Mouse (Mus musculus): ENCODE measurements around the gene 2310007B03Rik. TPM values are rescaled to one million over a fixed set of nuclear protein-coding genes. Genes with fewer than 3 reads are reported as not detected.
"Not testable (repeated sequence)": the region's sequence is repeated elsewhere in the genome, so short reads cannot be mapped to it uniquely, and the experiment has no call there.

The 2310007B03Rik gene
- total RNA-seq (2014; rRNA removed), result 0.07 TPM in 1 of 2 replicates, not detected in the other
- 0.20 and 0.29 TPM in 2 replicates for polyA plus RNA-seq (2012; rRNA removed)

DNA sequence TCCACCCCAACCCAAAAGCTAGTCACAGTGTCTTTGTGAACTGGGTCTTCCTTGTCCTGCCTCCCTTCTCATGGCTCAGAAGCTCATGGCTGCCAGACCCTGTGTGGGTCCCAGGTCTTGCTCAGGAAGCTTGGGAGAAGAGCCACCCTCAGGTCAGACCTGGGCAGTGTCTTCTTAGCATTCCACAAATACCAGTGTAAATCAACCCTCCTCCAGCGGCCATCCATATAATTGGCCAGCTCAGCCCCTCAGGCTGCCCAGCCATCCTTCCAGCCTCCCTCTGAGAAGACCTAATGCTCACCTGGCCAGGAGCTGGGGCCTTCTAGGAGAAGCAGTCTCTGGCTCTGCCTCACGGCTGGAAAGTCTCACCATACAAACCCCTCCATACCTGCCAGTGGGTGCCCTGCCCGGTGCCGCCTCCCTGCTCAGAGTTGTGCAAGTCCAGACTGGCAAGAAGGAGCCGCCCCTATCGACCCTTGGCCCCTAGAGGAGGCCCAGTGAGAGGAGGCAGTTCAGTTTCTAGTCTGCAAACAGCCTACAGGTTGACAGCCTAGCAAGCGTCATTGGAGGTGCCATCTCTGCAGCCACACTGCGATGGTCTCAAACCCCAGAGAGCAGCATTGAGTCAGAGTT lies at the start of gene 2310007B03Rik:
Gene 2310007B03Rik, minus strand, starts transcription at position 448 of the 633 bp plus-strand sequence.
- no peak within 1 kb of the TSS for H3K27ac ChIP-seq (replicated peaks; ENCODE audit: insufficient read depth, low read depth, low read length)
- no peaks in the 10 kb centered on the region for H3K36me3 ChIP-seq (ENCODE audit: control insufficient read depth, insufficient read depth, low read length)
- WGBS, result 21% methylated on average over 8 of the region's 8 CpGs
- peak; percentile 66 for DNase-seq (ENCODE audit: extremely low read depth, low read depth, low spot score)
- H3K9ac ChIP-seq (ENCODE audit: low read depth, low read length), result no peak within 1 kb of the TSS
- peaks cover 7% of the 10 kb centered on the region; the same call in 1 of the 2 replicates for H3K4me1 ChIP-seq (ENCODE audit: control insufficient read depth, insufficient read depth, low read length)
- no peak within 1 kb of the TSS for H3K4me3 ChIP-seq (ENCODE audit: insufficient read depth, low read depth, low read length)
- no peaks in the 10 kb centered on the region for H3K79me2 ChIP-seq (ENCODE audit: control insufficient read depth, insufficient read depth, low read length)
- no peak for TF ChIP-seq CTCF (IDR thresholded peaks at IDR 0.05; ENCODE audit: low read depth, low read length)
- TF ChIP-seq POLR2A (IDR thresholded peaks at IDR 0.05; ENCODE audit: extremely low read depth, insufficient read depth, low read length), result no peak
- H3K27me3 ChIP-seq (ENCODE audit: control insufficient read depth, insufficient read depth, low read length), result no peaks in the 10 kb centered on the region

DNA sequence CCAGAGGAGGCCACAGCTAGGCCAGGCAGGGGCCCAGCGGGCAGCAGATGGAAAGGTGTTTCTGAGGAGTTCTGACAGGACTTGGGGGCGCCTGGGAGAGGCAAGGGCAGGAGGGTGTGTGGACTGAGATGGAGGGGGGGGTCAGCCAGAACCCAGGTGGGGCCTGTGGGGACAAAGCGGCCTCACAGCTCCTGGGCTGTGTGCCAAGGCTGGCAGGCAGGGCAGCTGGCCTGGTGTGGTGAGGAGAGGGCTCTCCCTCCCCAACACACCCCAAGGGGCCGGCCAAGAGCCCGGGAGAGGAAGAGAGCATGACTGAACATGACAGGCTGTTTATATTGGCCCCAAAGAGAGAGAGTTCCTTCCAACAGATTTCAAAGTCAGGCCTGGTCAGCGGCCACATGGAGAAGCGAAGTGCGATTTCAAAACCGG lies 49.5 kb upstream of the 2310007B03Rik start:
- Histone ChIP-seq H3K4me3 (ENCODE audit: insufficient read depth, low read depth, low read length) (no peak overlapping the region), H3K79me2 (ENCODE audit: control insufficient read depth, insufficient read depth, low read length) (no peaks in the 10 kb centered on the region), H3K27me3 (ENCODE audit: control insufficient read depth, insufficient read depth, low read length) (no peaks in the 10 kb centered on the region), H3K27ac (replicated peaks; ENCODE audit: insufficient read depth, low read depth, low read length) (no peak overlapping the region), H3K36me3 (ENCODE audit: control insufficient read depth, insufficient read depth, low read length) (no peaks in the 10 kb centered on the region), H3K4me1 (ENCODE audit: control insufficient read depth, insufficient read depth, low read length) (no peaks in the 10 kb centered on the region), H3K9ac (ENCODE audit: low read depth, low read length) (no peak overlapping the region)
- WGBS, result 39% methylated on average over 9 of the region's 9 CpGs
- no peak for TF ChIP-seq CTCF (IDR thresholded peaks at IDR 0.05; ENCODE audit: low read depth, low read length)
- no peak for TF ChIP-seq POLR2A (IDR thresholded peaks at IDR 0.05; ENCODE audit: extremely low read depth, insufficient read depth, low read length)
- DNase-seq (ENCODE audit: extremely low read depth, low read depth, low spot score), result peak; percentile 66

DNA sequence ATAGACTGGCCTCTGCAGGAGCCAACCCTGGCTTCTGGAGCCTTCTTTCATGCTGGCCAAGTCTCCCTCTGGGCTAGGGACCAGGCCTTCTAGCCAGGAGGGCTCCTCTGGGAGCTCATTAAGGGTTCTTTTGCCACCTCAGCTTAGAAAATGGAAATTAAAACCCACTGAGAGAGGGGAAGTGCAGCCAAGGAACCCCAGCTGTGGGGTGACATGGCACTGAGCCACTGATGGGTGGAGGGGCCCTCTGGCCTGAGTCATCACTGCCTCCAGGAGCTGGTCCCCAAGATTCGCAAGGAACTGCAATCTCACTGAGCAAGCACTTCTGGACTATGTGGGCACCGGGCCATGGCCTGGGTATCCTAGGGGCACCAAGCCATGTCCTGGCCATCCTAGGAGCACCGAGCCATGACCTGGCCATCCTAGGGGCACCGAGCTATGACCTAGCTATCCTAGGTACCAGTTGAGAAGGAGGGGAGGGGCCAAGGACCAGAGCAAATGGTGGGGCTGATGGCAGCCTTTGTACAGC lies 46.9 kb upstream of the 2310007B03Rik start:
- Histone ChIP-seq H3K27ac (replicated peaks; ENCODE audit: insufficient read depth, low read depth, low read length) (no peak overlapping the region), H3K27me3 (ENCODE audit: control insufficient read depth, insufficient read depth, low read length) (no peaks in the 10 kb centered on the region), H3K4me3 (ENCODE audit: insufficient read depth, low read depth, low read length) (no peak overlapping the region), H3K9ac (ENCODE audit: low read depth, low read length) (no peak overlapping the region), H3K36me3 (ENCODE audit: control insufficient read depth, insufficient read depth, low read length) (no peaks in the 10 kb centered on the region), H3K79me2 (ENCODE audit: control insufficient read depth, insufficient read depth, low read length) (no peaks in the 10 kb centered on the region), H3K4me1 (ENCODE audit: control insufficient read depth, insufficient read depth, low read length) (no peaks in the 10 kb centered on the region)
- DNase-seq (ENCODE audit: extremely low read depth, low read depth, low spot score), result no peak
- no peak for TF ChIP-seq CTCF (IDR thresholded peaks at IDR 0.05; ENCODE audit: low read depth, low read length)
- TF ChIP-seq POLR2A (IDR thresholded peaks at IDR 0.05; ENCODE audit: extremely low read depth, insufficient read depth, low read length), result no peak
- 89% methylated on average over 4 of the region's 4 CpGs for WGBS

DNA sequence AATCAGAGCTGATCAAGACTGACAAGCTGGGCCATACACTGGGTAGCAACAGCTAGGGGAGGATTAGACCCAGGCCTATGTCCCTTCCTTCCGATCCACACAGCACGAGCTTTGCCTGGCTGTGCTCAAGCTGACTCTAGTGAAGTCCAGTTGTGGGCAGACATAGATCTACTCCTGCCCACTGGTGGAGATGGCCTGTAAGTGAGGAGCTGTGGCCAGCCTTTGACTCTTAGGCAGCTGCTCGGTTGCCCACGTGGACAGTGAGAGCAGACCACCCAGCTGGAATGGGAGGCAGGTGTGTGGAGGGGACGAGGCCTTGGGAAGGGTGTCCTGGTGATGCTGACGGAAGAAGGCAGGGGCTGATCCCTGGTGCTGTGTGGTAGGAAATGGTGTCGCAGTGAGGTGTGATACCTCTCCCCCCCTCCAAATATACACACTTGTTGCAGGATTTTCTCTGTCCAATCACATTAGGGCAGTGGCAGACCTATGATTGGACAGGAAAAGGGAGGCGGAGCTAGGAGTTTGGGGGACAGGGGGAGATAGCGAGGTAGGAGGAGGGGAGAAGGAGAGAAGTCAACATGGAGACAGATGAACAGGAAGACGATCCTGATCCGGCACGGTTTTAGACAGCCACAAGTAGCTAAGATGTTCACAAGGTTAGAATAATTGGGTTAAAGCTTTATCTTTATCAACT lies 45.7 kb upstream of the 2310007B03Rik start:
- Histone ChIP-seq H3K4me1 (ENCODE audit: control insufficient read depth, insufficient read depth, low read length) (no peaks in the 10 kb centered on the region), H3K9ac (ENCODE audit: low read depth, low read length) (no peak overlapping the region), H3K36me3 (ENCODE audit: control insufficient read depth, insufficient read depth, low read length) (no peaks in the 10 kb centered on the region), H3K79me2 (ENCODE audit: control insufficient read depth, insufficient read depth, low read length) (no peaks in the 10 kb centered on the region), H3K27me3 (ENCODE audit: control insufficient read depth, insufficient read depth, low read length) (no peaks in the 10 kb centered on the region), H3K27ac (replicated peaks; ENCODE audit: insufficient read depth, low read depth, low read length) (no peak overlapping the region), H3K4me3 (ENCODE audit: insufficient read depth, low read depth, low read length) (no peak overlapping the region)
- TF ChIP-seq POLR2A (IDR thresholded peaks at IDR 0.05; ENCODE audit: extremely low read depth, insufficient read depth, low read length), result no peak
- no peak for DNase-seq (ENCODE audit: extremely low read depth, low read depth, low spot score)
- WGBS, result 71% methylated on average over 12 of the region's 12 CpGs

DNA sequence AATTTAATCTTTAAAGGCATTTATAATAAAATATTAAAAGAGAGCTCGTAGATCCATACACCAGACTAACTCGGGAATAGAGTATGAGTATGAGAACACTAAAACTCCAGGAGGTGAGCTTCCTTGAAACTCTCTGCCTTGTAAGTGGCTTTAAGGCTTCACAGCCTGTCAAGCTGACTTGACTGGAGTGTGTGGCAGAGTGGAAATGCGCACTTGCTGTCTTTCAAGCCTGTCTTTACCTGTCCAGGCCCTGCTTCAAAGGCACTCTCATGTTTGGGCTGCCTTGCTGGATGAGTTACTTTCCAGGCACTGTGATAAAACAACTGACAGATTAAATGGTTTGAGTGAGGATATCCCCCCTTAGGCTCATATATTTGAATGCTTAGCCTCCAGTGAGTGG lies 37.2 kb upstream of the 2310007B03Rik start:
- no peaks in the 10 kb centered on the region for H3K4me1 ChIP-seq (ENCODE audit: control insufficient read depth, insufficient read depth, low read length)
- no peaks in the 10 kb centered on the region for H3K27me3 ChIP-seq (ENCODE audit: control insufficient read depth, insufficient read depth, low read length)
- no peak overlapping the region for H3K9ac ChIP-seq (ENCODE audit: low read depth, low read length)
- WGBS, result 86% methylated on average over 3 of the region's 3 CpGs
- DNase-seq (ENCODE audit: extremely low read depth, low read depth, low spot score), result no peak
- TF ChIP-seq CTCF (IDR thresholded peaks at IDR 0.05; ENCODE audit: low read depth, low read length) (no peak), POLR2A (IDR thresholded peaks at IDR 0.05; ENCODE audit: extremely low read depth, insufficient read depth, low read length) (no peak)
- H3K27ac ChIP-seq (replicated peaks; ENCODE audit: insufficient read depth, low read depth, low read length), result no peak overlapping the region
- H3K4me3 ChIP-seq (ENCODE audit: insufficient read depth, low read depth, low read length), result no peak overlapping the region
- H3K36me3 ChIP-seq (ENCODE audit: control insufficient read depth, insufficient read depth, low read length), result no peaks in the 10 kb centered on the region
- H3K79me2 ChIP-seq (ENCODE audit: control insufficient read depth, insufficient read depth, low read length), result no peaks in the 10 kb centered on the region

DNA sequence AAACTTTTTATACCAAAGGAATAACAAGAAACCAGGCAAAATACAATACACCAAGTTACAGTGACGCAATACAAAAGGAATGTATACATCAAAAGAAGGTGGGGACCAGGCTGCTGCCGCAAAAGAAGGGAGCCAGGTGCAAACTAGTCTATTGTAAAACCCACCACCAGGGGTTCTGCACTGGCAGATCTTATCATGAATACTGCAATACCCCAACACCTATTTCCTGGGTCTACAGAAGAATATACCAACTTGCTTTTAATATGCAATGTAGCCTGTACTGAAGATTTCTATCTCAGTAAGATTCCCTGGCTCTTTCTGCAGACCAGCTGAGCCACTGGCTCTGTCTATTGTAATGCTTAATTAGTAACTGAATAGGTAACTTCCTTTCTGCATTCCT lies 36.7 kb upstream of the 2310007B03Rik start:
- H3K79me2 ChIP-seq (ENCODE audit: control insufficient read depth, insufficient read depth, low read length); H3K9ac ChIP-seq (ENCODE audit: low read depth, low read length); H3K4me1 ChIP-seq (ENCODE audit: control insufficient read depth, insufficient read depth, low read length); DNase-seq (ENCODE audit: extremely low read depth, low read depth, low spot score); H3K27ac ChIP-seq (replicated peaks; ENCODE audit: insufficient read depth, low read depth, low read length); H3K27me3 ChIP-seq (ENCODE audit: control insufficient read depth, insufficient read depth, low read length); H3K36me3 ChIP-seq (ENCODE audit: control insufficient read depth, insufficient read depth, low read length); H3K4me3 ChIP-seq (ENCODE audit: insufficient read depth, low read depth, low read length): not testable (repeated sequence)
- 93% methylated on average over 2 of the region's 2 CpGs for WGBS

Data from liver, adult 2 months (tissue).